Mouse (Mus musculus) MEL (cell line): Measurements from ENCODE around the gene Mtrr.

Experiments
- BHLHE40 ChIP-seq: IDR thresholded peaks from 2 replicates; pipeline ENCODE4 v1.6.1; 2012; ENCODE audit warnings: low read depth, mild to moderate bottlenecking, inconsistent platforms, low read length, improper control_type of control experiment, borderline replicate concordance
- CHD2 ChIP-seq: IDR thresholded peaks from 2 replicates; pipeline ENCODE4 v1.6.1; 2011; ENCODE audit warnings: low read length, improper control_type of control experiment
- CTCF ChIP-seq, 3 experiments: IDR thresholded peaks in 2 of 3; conservative IDR thresholded peaks in 1 of 3; 2 replicates each; pipeline ENCODE4 v1.5.1; 2011 to 2012; ENCODE audit warnings: low read length in 3 of 3, low read depth in 2 of 3, mild to moderate bottlenecking in 2 of 3, improper control_type of control experiment in 1 of 3, inconsistent platforms in 1 of 3, mixed read lengths in 1 of 3, moderate library complexity in 1 of 3; ENCODE audit not compliant: control insufficient read depth in 1 of 3, insufficient read depth in 1 of 3, poor library complexity in 1 of 3, severe bottlenecking in 1 of 3
- EP300 ChIP-seq, 2 experiments: IDR thresholded peaks; 2 replicates each; pipeline ENCODE4 v1.6.1; 2011; ENCODE audit warnings: improper control_type of control experiment in 2 of 2, low read length in 2 of 2, low read depth in 1 of 2, mild to moderate bottlenecking in 1 of 2
- GATA1 ChIP-seq: IDR thresholded peaks from 2 replicates; pipeline ENCODE4 v1.6.1; 2011; ENCODE audit warnings: low read depth, low read length, improper control_type of control experiment
- MAFK ChIP-seq: IDR thresholded peaks from 2 replicates; pipeline ENCODE4 v1.6.1; 2011; ENCODE audit warnings: low read depth, mild to moderate bottlenecking, low read length, improper control_type of control experiment, borderline replicate concordance
- MXI1 ChIP-seq: IDR thresholded peaks from 2 replicates; pipeline ENCODE4 v1.6.1; 2011; ENCODE audit warnings: mild to moderate bottlenecking, low read depth, low read length, improper control_type of control experiment
- NELFE ChIP-seq: IDR thresholded peaks from 2 replicates; pipeline ENCODE4 v1.6.1; 2011; ENCODE audit warnings: low read depth, low read length, improper control_type of control experiment
- POLR2A ChIP-seq, 2 experiments: IDR thresholded peaks; 2 replicates each; pipeline ENCODE4 v1.6.1; 2011 to 2012; ENCODE audit warnings: low read length in 2 of 2, mild to moderate bottlenecking in 2 of 2, control low read depth in 1 of 2, improper control_type of control experiment in 1 of 2, low read depth in 1 of 2, moderate library complexity in 1 of 2; ENCODE audit not compliant: control insufficient read depth in 1 of 2, insufficient read depth in 1 of 2, poor library complexity in 1 of 2
- SMC3 ChIP-seq: IDR thresholded peaks from 2 replicates; pipeline ENCODE4 v1.6.1; 2011; ENCODE audit warnings: low read depth, low read length, improper control_type of control experiment

DNA sequence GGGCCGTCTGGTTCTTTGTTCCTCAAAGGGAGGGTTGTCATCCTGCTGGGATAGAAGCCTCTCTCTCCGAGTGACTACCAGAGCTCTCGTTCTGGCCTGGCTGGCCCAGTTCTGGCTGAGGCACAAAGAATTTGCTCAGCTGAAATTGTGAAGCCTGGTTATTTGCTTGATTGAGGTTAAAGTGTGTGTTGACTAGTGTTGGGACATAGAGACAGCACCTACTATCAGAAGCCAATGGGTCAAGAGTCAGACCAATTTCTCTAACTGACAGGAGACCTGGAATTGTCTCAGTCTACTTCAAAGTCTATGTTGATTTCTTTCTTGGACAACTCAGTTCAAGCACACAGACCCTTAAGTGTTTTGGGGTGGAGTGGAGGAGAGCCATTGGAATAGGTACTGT, 45.1 kb upstream of the Mtrr start:
- no peak for TF ChIP-seq BHLHE40
- TF ChIP-seq POLR2A (IDR thresholded peaks at IDR 0.05; ENCODE audit: control insufficient read depth in 1 of 2, insufficient read depth in 1 of 2, low read depth in 1 of 2, low read length in 2 of 2, poor library complexity in 1 of 2): no peak
- TF ChIP-seq NELFE: no peak
- no peak for TF ChIP-seq MXI1
- TF ChIP-seq CTCF (IDR thresholded peaks at IDR 0.05 in 2 of 3, conservative IDR thresholded peaks at IDR 0.05 in 1 of 3; ENCODE audit: control insufficient read depth in 1 of 3, insufficient read depth in 1 of 3, low read depth in 2 of 3, low read length in 3 of 3, poor library complexity in 1 of 3, severe bottlenecking in 1 of 3): no peak
- TF ChIP-seq GATA1: no peak
- no peak for TF ChIP-seq EP300 (IDR thresholded peaks at IDR 0.05; ENCODE audit: low read depth in 1 of 2, low read length in 2 of 2)
- no peak for TF ChIP-seq SMC3
- no peak for TF ChIP-seq CHD2
- TF ChIP-seq MAFK: no peak
